Mouse (Mus musculus) layer of hippocampus, postnatal 25 days (tissue): ENCODE data around the gene Ascc3. TPM values are rescaled to one million over a fixed set of nuclear protein-coding genes. Genes with fewer than 3 reads are reported as not detected.

Experiments used
- DNase-seq, 2 experiments: peaks; one replicate each; pipeline ENCODE4 v3.0.0; 2022; ENCODE audit warnings: mixed read lengths in 2 of 2, low spot score in 1 of 2; ENCODE audit errors: extremely low spot score in 1 of 2
- total RNA-seq, 2 experiments: library from RNA; stranded (reverse); gene quantifications; 2 replicates each; pipeline ENCODE4 v1.2.3; 2021

Gene Ascc3
- total RNA-seq, 2 experiments from 2014 or later = 19.5 to 25.3 TPM

GRCm38 (mm10) chr10:50762069-50762468, 169.6 kb downstream of the Ascc3 start:
- DNase-seq = no peak

DNA sequence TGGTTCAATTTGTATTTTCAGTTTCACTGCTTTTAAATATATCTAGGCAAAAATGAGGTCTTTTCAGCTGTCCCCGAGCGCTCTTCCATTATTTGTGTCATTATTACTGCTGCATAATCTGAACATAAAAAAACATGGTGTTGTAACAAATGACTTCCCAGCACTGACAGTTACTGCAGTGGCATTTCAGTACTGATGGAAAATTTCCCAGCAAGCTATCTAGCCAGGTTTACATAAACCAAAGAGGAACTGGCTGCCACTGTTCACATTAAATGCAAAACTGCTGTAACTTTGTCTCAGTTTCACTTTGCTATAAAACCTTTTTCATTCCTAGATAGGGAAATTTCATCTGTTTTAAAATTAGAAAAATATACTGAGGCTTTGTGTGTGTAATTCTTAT, 170.5 kb downstream of the Ascc3 start:
- DNase-seq = no peak

GRCm38 (mm10) chr10:50763457-50764310, 171.2 kb downstream of the Ascc3 start:
- no peak for DNase-seq

DNA sequence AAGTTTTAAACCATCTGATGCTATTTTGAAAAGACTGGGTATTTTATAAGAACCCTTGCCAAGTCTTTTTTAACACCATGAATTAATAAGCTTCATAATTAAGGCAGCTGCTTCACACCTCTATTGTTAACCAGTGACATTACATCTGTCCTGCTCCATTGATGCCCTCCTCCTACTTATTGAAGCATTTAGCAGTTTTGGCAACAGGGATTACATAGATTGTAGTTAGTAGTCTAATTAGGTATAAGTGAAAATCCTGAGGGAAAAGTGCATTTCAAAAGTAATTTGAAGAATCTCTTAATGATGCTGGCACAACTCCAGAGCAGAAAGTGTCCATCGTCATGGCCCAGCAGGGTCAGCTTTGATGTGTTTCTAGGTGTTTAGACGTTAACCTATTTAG, 180.3 kb downstream of the Ascc3 start:
- no peak for DNase-seq

GRCm38 (mm10) chr10:50773846-50774245, 181.4 kb downstream of the Ascc3 start:
- no peak for DNase-seq

DNA sequence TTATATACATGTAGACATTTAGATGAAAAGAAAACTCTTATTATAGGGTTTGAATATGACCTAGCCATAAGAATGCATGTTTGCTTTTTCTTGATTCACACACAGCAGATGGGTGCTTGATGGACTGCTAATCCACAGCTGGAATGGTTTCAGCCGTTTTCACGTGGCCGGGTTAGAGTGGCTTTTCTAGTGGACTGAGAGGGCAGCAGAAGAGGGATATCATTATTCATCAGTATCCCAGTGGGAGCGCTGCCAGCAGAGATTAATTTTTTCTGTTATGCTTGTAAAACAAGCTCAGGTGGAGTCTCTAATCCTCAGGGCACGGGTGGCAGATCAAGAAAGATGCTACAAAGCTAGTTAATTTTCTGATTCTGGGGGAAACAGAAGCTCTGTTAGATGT, 200.4 kb downstream of the Ascc3 start:
- DNase-seq = no peak

GRCm38 (mm10) chr10:50801594-50801993, 209.1 kb downstream of the Ascc3 start:
- DNase-seq = no peak

DNA sequence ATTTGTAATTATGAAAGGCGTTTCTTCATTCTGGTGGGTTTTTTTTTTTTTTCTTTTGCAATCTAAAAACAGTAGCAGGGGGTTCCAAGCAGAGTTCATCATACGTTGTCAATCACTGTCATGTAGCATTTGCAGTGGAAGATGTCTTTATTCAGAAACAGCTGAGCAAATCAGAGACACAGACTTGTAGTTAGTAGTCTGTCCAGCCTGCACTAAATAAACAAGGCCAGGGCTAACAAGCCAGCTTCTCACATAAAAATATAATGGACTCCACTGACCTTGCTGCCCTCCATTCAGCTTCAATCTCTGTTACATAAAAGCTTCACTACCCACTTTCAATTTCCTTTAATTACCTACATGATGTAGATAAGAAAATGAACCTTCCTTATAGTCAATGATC, 209.9 kb downstream of the Ascc3 start:
- DNase-seq = no peak

- DNase-seq = no peak
These were observed 213.7 kb downstream of the Ascc3 start for GRCm38 (mm10) chr10:50806166-50806565.

- DNase-seq = no peak
These were observed 229.9 kb downstream of the Ascc3 start for GRCm38 (mm10) chr10:50822363-50822762.

DNA sequence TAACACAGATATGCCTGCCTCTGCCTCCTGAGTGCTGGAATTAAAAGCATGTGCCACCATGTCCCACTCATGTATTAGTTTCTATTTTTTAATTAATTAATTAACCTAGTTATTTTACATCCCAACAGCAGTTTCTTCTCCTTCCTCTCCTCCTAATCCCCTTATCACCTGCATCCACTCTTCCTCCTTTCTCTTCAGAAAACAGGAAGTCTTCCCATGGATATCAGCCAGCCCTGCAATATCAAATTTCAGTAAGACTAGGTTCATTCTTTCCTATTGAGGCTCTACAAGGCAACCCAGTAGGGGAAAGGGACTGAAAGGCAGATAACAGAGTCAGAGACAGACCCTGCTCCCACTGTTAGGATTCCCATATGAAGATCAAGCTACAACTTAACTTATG, 234.4 kb downstream of the Ascc3 start:
- DNase-seq = no peak

DNA sequence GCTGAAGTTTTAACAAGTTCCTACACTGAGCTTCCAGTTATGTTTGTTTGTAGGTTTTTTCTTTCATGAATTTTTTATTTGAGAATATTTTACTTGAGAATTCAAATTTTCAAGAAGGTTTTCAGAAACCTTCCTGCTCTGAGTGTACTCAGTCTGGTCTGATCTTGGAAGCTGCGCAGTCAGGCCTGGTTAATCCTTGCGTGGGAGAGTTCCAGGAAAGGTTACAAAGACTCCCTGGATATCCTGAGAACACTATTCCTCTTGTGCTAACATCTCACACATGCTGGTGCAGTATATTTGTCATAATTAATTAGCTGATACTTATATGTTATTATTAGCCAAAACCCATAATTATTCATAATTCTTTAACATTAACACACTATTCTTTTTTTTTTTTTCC, 242.1 kb downstream of the Ascc3 start:
- DNase-seq = no peak

DNA sequence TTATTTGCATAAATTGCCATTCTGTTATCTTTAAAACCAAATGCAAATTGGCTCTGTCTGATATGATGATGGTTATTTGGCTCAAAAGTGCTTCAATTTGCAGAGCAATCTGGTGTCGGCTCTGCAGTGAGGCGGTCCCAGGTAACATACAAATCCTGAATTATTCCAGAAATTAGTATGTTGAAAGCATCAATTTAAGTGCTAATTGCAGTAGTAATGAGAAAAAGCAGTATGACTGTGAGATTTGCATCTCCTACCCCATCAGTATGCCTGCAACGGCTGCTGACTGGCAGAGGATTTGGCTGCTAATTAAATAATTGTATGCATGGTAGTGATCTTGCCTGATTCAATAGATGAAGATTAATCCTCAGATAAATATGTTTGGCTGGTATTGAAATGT, 250.9 kb downstream of the Ascc3 start:
- no peak for DNase-seq

DNA sequence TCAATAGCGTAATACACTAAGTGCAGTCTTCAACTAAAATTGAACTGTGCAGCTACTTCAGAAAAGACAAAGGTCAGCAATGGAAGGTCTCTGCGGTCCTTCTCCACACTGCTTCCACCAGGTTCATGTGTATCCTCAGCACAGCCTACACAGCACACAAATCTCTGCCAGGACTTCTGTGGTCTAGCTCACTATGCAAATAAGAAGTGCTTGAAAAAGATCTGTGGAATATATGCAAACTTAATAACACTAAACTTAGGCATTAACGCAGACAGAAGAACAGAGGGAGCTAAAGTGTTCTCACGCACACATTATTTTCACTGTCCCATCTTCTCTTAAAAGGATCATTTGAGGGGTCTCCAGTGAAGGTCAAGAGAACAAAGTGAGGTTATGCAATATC, 275.7 kb downstream of the Ascc3 start:
- no peak for DNase-seq

- DNase-seq = no peak
These were observed 284.5 kb downstream of the Ascc3 start for GRCm38 (mm10) chr10:50876952-50877351.

- no peak for DNase-seq
These were observed 289.1 kb downstream of the Ascc3 start for GRCm38 (mm10) chr10:50881476-50882069.

- no peak for DNase-seq
These were observed 289.9 kb downstream of the Ascc3 start for GRCm38 (mm10) chr10:50882366-50882765.

DNA sequence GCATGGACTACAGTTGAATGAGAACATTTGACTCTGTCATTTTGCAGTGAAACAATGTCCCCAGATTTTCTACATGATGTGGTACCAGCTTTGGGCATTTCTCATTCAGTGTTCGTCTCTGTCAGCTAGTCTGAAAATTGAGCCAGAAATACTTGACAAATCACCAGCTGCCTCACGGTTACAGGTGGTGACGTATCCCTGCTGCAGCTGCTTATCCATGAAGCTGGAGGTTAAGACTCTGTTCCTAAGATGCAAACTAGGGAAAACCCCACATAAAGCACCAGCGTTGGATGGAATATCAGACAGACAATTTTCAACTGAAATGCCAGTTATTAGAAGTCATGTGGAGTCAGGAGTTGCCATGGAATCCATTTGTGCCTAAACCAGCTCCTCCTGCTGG, 293.8 kb downstream of the Ascc3 start:
- no peak for DNase-seq

DNA sequence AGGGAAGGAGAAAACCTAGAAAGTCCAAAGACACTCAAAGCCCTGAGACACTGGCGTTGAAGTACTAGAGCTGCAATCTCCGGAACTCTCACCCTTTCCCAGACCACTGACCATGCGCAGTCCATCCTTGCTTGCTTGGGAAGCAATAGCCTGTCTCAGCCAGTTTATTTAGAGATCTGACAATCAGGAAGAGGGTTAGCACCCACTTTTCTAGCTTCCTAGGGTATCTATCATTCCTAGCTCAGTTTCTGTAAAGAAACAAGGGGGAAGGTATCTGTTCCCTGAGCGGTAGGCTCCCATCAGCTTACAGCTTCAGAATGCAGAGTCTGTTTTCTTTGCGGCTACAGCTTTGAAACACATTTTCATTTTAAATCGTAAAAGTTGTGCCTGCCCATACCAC, 298.2 kb downstream of the Ascc3 start:
- no peak for DNase-seq

DNA sequence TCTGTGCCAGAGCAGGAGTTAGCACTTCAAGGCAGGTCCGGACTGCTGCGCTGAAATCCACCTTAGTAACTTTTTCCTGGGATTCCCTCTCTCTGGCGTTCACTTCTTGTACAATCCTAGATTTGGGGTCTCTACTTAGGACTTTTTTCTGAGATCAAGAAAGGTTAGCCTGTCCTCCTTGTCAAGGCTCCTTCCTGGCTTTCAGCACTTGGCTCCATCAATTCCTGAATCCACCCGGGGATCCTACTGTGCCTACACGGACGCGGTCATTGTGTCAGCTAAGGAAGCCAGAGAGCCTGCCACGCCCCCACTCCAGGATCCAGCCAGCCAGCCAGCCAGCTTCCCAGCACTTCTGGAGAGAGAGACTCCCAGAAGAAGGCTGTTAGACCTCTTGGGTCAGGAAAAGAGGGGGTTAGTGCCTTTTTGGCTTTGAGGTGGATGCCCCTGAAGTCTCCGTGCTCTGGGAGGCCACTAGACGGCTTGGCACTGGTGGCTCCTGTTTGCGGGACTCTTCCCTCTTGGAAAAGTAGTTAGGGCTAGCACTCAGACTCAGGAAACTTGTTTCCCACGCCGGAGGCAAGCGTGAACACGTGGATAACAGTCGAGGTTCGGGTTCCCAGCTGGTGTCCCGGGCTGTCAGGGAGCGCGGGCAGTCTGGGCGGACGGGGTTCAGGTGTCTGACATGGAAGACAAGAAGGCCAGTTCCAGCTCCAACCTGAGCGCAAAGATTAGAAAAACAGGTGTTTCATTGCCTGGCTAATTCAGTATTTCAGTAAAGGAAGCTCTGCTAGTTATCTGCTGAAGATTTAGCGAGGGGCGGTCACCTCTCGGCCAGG, 299.6 kb downstream of the Ascc3 start:
- no peak for DNase-seq

DNA sequence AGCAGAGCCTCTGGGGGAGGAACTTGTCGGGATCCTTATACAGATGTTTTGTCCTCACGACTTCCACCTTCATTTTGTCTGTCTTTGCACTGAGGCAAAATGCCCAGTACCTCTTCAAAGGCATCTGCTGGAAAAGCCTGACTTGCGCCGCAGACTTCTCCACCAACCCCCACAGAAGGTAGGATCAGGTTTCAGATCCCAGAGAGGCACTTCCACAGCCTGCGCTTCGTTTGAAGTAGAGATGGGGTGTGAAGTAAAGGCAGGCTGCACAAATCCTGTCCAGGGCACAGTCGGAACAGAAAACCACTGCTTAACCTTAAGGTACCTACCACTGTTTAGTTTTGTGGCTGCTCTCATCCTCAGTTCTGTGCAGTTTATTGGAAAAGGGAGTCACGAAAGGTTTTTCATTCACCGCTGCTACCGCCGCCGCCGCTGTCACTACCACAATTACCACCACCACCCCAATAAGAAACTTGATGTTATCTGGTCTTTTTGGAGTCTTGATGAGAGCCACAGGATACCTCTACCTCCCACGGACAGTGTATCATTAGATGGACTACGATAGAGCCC, 300.4 kb downstream of the Ascc3 start:
- no peak for DNase-seq
